Comparison of ENCODE assay signal across 22 mouse cellular contexts in genomic region chr2:33228077-33228476, GRCm38 (mm10). TPM values are rescaled to one million over a fixed set of nuclear protein-coding genes. Genes with fewer than 3 reads are reported as not detected.
DNase-seq lines count a peak whose midpoint lies in the region; ATAC-seq and TF ChIP-seq lines count a peak whose summit lies in the region.
"Had no signal": no experiment of that assay in that cellular context is flagged by ENCODE, and none has a peak within 500 bp of the region (broad histone marks: within the 10 kb centered on the region; RNA-seq: fewer than 3 reads in every experiment).

No protein-coding gene starts in this region.

- WGBS in heart, embryonic 15.5 days, result 76% methylated on average over 11 of the region's 11 CpGs

- peak; percentile 91 for DNase-seq in heart, adult 11 months
- no peak for DNase-seq in heart, adult 18-20 months
- no peak for DNase-seq in heart, adult 8-10 months (ENCODE audit: low spot score)
- no peak for DNase-seq in c-Kit-positive CD71-positive TER-119-positive erythroid progenitor cells, embryonic 14.5 days (ENCODE audit: low spot score)
- DNase-seq in lung, postnatal 14 days, result no peak
- DNase-seq: adrenal gland, adult 2 months; adrenal gland, postnatal 10 days; adrenal gland, postnatal 25 days; cerebellum, adult 11 months; cerebellum, adult 18-20 months; cerebellum, adult 8-10 months; cerebellum, adult 9-11 months; cerebellum, postnatal 14 days; cerebellum, postnatal 36 days; forebrain, postnatal 0 days had no signal

- no peak overlapping the region for H3K9ac ChIP-seq in heart, embryonic 15.5 days
- H3K9ac ChIP-seq: embryonic facial prominence, embryonic 12.5 days; forebrain, embryonic 13.5 days; forebrain, embryonic 15.5 days; forebrain, postnatal 0 days had no signal

- no peak for TF ChIP-seq CTCF in cortical plate, adult 2 months (IDR thresholded peaks at IDR 0.05; ENCODE audit: extremely low read depth, insufficient read depth, low read length)

- no peak for ATAC-seq in heart, embryonic 15.5 days (replicated peaks; ENCODE audit: insufficient number of reproducible peaks, insufficient read depth, low FRiP score, low read depth)
- ATAC-seq: forebrain, embryonic 13.5 days; forebrain, embryonic 15.5 days; forebrain, postnatal 0 days had no signal

- H3K9me3 ChIP-seq in heart, embryonic 15.5 days (replicated peaks), result no peaks in the 10 kb centered on the region
- H3K9me3 ChIP-seq: embryonic facial prominence, embryonic 10.5 days; embryonic facial prominence, embryonic 12.5 days; forebrain, embryonic 13.5 days; forebrain, embryonic 15.5 days had no signal

- TF ChIP-seq POLR2A in cortical plate, adult 2 months (IDR thresholded peaks at IDR 0.05; ENCODE audit: extremely low read depth, insufficient read depth, low read length), result no peak

- no peak overlapping the region for H3K4me2 ChIP-seq in heart, embryonic 15.5 days
- H3K4me2 ChIP-seq: embryonic facial prominence, embryonic 12.5 days; forebrain, embryonic 13.5 days; forebrain, embryonic 15.5 days had no signal

- no peaks in the 10 kb centered on the region for H3K27me3 ChIP-seq in heart, embryonic 15.5 days
- H3K27me3 ChIP-seq: embryonic facial prominence, embryonic 12.5 days; forebrain, embryonic 13.5 days; forebrain, embryonic 15.5 days had no signal

- H3K4me3 ChIP-seq in heart, embryonic 15.5 days, result no peak overlapping the region
- H3K4me3 ChIP-seq in brown adipose tissue, adult 24 weeks (ENCODE audit: insufficient read depth, low read depth, low read length), result no peak overlapping the region
- no peak overlapping the region for H3K4me3 ChIP-seq in cortical plate, adult 2 months (ENCODE audit: insufficient read depth, low read length)
- H3K4me3 ChIP-seq: embryonic facial prominence, embryonic 10.5 days; embryonic facial prominence, embryonic 12.5 days; forebrain, embryonic 13.5 days; forebrain, embryonic 15.5 days had no signal

- H3K36me3 ChIP-seq in heart, embryonic 15.5 days, result peaks cover 18% of the 10 kb centered on the region
- H3K36me3 ChIP-seq: forebrain, embryonic 15.5 days had no signal

- H3K4me1 ChIP-seq in heart, embryonic 15.5 days (replicated peaks), result peaks cover 58% of the 10 kb centered on the region
- peaks cover 5% of the 10 kb centered on the region; the same call in 1 of the 2 replicates for H3K4me1 ChIP-seq in brown adipose tissue, adult 24 weeks (ENCODE audit: control insufficient read depth, insufficient read depth, insufficient read length, low read length)
- peaks cover 8% of the 10 kb centered on the region for H3K4me1 ChIP-seq in cortical plate, adult 2 months (ENCODE audit: control insufficient read depth, insufficient read depth, low read length)

- 0 out of 2 replicates have a peak overlapping the region, but pooled peaks have one; percentile 4 for H3K27ac ChIP-seq in heart, embryonic 15.5 days
- H3K27ac ChIP-seq in brown adipose tissue, adult 24 weeks (replicated peaks; ENCODE audit: low read depth, low read length), result peak overlapping the region; percentile 16; the same call in 1 of the 2 replicates
- 0 out of 2 replicates have a peak overlapping the region, but pooled peaks have one; percentile 15 for H3K27ac ChIP-seq in cortical plate, adult 2 months (ENCODE audit: insufficient read depth, low read length)
- H3K27ac ChIP-seq: embryonic facial prominence, embryonic 10.5 days; embryonic facial prominence, embryonic 12.5 days; forebrain, embryonic 13.5 days; forebrain, embryonic 15.5 days had no signal

RNA-seq across cellular contexts. Expression of gene Angptl2, which starts 12.2 kb away (rescaled TPM):
- 10 to 100 TPM; 38.7 to 43.8 TPM for total RNA-seq in heart, adult 18-20 months (2021)
- polyA plus RNA-seq in heart, embryonic 15.5 days (2015; fragmentation: Nextera tagmentation; extraction: Ambion mirVana), result 59.1 and 77.0 TPM in 2 replicates
- total RNA-seq in heart, adult 8-10 months (2022), result 10 to 100 TPM; 32.9 to 57.7 (median 53.5) TPM
- polyA plus RNA-seq in brown adipose tissue, adult 24 weeks (2012; ENCODE audit: insufficient read depth, insufficient read length, missing spikeins), result 32.8 and 34.1 TPM in 2 replicates
- 4.9 and 5.5 TPM in 2 replicates for polyA plus RNA-seq in cortical plate, adult 2 months (2012; rRNA removed)
